Mouse (Mus musculus): Measurements from ENCODE around the gene Pus7l.

Gene Pus7l

DNA sequence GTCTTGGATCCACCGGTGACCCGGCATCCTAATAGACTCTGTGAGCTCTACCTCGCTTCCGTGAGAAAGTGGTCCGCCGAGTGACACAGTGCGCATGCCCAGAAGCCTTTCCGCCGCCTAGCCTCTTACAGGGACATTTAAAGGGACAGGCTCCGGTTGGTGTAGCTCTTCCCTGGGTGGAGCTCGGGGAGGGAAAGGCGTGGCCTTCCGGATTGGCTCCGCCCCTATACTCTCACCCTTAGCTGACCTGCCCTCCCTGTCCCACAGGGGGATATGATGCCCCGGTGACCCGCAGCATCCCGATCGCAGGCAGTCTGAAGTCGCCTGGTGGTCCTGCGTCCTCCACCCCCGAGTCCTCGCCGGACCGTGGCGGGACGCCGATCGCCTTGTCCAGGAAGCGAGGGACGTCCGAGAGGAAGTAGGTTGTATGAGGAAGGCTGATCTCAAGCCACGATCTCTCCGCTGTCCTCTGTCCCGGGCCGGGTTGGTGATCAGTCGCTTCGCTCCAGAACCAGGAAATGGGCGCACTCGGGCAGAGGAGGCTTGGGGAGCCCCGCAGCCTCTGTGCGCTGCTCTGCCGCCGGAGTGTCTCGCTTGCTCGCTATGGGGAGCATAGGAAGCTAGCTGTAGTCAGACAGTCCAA lies at the start of gene Pus7l, which contains the start of gene Irak4:
Gene Pus7l (minus strand): TSS at position 139 of the 643 bp plus-strand sequence.
Gene Irak4 (plus strand): TSS at position 235 of the 643 bp plus-strand sequence.
- peak; percentile 92 for DNase-seq

DNA sequence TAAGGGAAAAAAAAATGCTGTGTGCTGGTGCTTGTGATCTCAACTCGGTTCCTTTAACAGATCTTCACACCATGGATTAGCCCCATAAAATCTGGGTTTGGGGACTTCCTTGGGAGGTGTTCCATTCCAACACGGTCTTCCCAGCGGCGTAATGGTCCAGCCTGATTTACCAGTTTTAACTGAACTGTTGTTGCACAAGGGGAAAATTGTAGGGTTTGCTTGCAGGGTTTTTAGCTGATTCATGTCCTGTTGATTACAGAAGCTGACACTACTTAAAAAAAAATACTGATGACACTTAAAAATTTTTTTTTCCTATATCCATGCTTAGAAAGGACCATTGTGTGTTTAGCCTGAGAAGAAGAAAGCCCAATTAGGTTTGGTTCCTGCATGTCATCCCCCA lies 48.0 kb upstream of the Pus7l start:
- DNase-seq = no peak

DNA sequence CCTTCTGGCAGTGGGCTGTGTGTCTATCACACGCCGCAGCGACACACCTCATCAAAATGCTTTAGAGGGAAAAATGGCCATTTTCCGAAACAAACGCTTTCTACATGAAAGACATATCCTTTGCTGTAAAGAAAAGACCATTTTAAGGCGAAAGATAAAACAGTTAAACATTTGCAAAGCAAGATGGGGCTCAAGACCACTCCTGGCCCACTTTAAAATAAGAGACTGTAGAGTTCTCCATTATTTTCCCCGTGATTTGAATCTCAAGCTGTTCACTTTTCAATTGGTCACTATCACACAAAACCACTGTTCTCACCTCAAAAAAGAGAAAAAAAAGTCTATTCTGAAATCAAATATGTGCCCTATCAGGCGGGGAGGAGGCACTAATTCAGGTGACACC lies 46.7 kb upstream of the Pus7l start:
- no peak for DNase-seq

DNA sequence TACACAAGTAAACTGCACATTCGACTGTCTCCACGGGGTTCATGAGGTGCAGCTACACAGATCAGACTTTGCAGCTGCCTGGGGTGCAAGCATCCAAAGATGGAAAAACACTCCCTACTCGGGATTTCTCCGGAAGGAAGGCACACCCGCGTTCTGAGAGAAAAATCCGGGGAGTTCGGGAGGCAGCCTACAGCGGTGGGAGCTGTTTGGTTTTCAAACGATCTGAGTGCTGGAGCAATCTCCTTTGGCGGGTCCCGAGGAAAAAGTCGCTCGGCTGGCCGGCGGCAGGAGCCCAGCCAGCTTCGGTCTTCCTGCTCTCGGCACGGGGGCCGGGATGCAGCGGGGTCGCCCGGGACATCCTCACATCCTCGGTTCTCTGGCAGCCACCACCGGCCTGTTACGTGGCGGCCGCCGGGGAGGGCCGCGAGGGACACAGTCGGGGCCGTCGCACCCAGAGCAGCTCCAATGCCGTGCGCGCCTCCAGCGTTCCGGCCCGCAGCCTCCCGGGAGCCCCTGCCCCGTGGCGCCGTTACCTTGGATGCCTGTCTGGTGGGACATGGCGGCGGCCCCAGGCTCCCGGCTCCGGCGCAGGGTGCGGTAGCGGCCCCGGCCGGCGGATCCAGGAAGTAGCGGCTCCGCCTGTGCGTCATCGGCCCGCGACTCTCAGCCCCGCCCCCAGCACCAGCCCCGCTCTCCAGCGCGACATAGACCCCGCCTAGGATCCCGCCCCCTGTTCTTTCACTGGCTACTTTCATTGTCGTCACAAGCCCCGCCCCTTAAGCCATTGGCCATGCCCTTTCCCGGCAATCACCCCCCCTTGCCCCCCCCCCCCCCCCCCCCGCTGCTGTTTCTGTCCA lies 46.1 kb upstream of the Pus7l start, which contains the start of gene Twf1:
Gene Twf1 (minus strand): TSS at position 671 of the 857 bp plus-strand sequence.
- DNase-seq = peak; percentile 99

DNA sequence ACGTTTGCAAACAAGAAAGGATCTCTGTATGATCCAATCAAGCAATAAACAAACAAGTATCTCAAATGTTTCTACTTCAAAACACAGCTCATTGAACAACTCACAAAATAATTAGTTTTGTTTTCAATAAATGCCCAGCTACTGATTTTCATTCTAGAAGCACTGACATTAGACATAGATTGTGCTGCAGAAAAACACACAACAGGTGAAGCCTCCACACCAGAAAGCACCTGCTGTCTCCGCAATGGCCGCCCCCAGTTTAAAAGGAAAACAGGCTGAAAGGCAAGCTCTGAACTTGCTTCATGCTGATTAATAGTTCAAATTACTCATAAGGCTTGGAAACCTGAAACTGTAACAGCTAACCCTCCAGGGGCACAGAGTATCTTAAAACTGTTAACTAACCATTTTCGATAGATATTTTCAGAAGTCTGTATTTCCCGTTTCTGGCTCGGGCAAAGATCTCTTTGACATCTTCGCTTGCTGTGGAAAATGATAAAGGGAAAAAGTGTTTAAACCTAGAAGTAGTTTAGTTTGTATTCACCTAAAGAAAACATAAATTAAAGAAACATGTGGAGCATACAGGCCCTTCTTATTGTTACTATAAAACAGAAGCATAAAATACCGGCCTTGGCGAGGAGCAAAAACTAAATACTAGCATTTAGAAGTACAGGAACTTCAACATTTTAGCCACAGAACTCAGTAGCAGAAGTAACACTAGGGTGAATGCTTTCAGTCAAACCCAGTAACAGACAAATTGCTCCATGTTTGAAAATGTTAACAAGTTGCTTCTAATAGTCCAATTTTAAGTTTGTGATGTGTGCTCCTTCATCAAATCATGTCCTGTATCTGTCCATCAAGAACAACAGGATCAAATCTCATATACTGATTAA lies 44.7 kb upstream of the Pus7l start:
- no peak for DNase-seq

DNA sequence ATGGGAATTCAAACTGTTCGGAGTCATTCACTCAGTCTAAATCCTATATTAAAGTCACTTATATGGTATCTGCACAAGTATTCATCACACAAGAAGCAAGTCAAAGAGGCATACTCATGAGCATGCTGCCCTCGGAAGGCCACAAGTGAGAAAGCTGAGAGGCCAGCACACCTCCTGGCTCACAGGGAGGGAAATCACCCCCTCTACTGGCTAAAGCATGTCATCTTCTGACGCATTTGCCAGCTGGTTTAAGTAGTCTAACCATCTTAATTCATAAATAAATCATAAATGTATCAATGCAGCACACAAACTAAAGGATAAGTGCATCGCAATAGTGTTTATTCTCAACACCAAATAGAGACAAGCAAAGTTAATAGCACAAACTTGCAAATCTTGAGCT lies 41.4 kb upstream of the Pus7l start:
- DNase-seq = no peak

DNA sequence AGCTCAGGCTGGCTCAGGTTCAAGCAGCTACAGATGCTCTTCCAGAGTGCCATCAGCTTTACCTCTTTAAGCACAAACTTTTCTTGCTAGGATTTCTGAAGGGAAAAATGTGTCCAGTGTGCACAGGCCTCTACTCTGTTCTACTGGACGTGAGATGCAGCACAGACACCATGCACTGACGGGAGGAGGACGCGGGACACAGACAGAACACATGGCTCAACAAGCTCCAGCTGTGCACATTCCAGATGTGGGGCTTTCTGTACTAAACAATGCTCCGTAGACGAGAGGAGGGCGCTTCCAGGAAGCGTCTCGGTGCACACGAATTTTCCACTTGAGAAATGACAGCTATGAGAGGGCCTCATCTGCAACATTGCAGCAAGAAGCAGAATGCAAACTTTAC lies 39.8 kb upstream of the Pus7l start:
- no peak for DNase-seq

DNA sequence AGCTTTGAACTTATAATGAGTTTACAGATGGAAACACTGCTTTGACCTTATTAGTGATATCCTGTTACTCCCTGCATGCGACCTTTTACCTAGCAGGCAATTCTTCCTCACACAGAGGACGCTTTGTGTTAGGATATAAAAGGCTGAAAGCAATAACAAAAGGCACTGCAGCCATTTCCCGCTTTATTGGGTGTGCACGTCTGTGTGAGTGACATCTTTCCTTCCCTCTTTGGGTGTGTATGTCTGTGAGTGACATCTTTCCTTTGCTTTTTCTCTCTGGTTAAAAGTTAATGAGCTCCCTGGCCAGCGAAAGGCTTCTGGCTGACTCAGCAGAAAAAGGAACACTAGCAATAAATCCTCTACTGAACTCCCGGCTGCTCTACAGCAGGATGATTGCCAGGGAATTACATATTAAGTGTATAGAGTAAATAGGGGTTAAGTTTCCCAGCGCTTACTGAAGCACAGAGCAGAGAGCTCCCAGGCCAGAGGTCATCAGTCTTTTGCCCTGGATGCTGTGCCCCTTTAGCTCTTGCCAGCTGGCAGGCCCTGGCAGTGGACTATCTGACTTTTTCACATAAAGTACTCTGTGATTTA lies 38.8 kb upstream of the Pus7l start:
- DNase-seq = no peak

DNA sequence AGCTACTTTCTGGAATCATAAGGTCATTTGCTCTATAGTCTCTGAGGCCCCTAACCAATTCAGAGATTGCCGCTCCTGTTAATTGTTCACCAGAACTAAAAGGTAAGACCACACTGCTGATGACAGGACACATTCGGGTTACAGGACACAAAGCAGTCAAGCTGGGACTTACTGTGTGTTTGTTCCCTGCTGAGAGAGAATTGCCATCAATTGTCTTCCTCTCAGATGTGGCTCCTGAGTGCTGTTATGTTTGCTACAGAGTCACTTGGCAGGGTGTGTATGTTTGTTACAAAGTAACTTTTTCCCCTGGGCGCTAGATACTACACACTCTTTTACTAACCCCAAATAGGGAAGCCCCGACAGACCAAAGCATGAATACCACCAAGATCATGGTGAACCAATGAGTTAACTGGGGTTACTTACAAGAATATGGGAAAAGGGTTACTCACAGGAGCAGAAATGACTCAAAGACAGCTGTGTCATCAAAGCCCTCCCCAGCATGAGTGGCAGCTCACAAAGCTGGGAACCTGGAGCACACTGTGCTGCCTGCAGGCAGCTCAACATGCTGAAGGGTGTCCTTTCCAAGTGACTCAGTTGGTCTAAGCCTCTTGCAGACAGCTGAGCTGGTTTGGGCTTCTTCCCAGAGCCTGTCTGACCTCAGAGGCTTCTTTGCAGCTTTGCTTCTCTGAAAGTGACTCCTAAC lies 31.4 kb upstream of the Pus7l start:
- DNase-seq = no peak

DNA sequence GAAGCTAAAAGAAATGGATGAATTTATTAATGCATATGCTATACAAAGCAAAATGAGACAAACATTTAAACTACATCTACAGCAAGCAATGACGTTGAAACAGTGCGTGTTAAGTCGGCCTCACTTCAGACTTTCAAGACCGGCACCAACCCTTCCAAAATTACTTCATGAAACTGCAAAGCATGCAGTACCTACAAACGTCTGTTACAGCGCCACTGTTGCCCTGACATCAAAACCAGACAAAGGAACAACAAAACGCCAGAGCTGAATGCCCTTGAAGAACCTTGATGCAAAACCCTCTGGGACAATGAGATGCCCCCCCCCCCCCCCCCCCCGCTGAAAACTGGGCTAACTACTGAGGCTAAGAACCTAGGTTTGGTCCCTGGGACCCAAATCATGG lies 29.4 kb upstream of the Pus7l start:
- DNase-seq = no peak

DNA sequence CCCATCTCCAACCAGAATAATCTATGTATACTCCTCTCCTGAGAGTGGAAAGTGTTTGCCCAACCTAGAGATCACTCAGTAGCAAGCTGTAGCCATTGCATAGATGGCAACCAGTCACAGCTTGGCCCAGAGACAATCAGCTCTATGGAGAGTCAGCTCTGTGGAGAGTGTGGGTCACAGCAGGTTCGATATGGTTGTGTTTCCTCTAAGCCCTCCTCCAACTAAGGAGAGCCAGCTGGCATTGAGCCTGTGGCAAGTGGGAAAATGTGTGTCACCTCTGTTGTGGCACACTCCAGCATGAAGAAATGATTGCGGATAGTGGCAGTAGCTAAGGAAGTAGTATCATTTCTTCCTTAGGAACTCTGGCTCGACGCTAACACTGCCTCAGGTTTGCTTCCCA lies 28.2 kb upstream of the Pus7l start:
- no peak for DNase-seq

DNA sequence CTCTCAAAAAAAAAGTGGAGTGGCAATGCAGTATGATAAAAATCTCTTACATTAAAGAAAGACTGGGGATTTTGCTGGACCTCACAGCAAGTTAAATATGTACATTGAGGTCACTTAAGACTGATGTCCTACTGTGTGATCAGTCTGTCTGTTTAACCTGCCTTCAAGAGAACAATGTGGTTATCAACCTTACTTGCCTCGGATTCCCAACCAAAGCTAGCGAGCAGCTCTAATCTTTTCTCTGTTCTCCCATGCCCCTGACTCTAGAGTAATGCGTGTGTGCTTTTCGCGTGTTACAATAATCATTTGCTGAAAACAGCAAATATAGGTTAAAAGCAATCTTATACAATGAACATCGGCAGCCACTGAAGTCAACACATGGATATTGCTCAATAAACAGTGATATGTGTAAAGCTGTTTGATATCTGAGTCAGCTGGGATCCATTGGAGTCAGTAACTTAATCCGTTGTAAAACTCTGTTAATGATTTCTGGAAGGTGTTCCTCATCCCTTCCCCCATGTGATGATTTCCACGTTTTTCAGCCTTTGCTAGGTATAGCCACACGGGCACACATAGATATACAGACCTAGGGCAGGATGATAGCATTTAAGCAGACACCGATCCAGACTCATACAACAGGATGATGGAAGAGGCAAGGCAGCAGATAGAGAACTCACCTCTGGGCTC lies 25.3 kb upstream of the Pus7l start:
- no peak for DNase-seq

DNA sequence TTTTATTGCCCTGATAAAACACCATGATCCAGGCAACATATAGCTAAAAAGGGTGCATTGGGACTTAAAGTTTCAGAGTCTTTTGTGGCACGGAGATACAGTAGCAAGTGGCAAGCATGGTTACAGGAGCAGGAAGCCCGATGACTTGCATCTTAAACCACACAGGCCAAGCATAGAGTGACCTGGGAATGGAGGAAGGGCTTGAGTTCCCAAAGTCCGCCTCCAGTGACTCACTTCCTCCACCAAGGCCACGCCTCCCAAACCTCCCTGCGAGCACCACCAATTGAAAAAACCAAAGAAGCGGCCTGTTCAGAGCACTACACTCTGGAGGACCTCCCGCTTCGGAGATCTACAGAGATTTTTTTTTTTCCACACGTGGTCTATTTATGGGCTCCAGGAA lies 22.5 kb upstream of the Pus7l start:
- DNase-seq = no peak

DNA sequence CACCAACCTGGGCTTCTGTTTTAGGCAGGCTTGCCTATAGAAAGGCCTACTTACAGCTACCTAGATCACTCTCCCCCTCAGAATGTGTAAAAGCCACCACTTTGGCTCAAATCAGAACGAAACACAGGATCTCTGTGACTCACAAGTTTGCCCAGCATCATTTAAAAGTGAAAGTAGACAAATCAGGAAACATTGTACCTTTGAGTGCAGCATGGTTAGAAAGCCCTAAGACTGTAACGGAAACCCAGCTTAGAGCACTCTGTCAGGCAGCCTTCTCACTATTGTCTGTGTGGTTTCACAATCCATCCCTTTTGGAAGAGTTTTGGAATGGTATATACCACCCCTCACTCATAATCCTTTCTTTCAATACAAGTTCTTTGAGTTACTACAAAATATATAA lies 21.6 kb upstream of the Pus7l start:
- no peak for DNase-seq

DNA sequence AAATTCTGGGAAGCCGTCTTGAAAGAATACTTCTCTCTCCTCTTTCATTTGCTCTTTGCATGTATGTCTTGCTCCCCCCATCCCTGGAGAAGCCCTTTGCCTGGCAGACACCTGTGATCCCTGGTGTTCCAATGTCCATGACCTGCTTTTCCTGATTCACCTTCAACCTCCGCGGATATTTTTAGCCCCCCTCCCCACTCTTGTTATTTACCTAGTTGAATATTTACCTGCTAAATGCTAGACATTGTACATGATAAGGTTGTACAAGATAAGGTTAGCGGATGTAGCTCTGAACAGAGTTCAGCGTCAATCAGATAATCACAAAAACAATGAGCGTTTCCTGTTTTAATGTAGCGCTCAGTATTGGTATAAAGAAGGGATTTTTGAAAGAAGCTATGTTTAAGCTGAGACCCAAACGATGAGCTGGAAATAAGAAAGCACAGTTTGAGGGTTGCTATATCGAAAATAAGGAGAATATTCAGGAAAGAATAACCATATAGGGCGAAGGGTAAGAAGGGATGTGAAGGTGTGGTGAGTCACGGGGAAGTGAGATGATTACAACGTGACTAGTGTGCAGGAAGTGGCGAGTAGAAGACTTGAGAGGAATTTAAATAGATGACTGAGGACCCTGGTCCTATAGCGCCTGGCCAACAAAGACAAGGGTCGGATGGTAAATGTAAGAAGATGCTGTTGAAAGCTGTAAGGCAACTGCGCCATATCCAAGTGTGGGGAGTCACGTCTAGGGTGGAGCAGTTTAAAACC lies 15.7 kb upstream of the Pus7l start:
- DNase-seq = no peak

DNA sequence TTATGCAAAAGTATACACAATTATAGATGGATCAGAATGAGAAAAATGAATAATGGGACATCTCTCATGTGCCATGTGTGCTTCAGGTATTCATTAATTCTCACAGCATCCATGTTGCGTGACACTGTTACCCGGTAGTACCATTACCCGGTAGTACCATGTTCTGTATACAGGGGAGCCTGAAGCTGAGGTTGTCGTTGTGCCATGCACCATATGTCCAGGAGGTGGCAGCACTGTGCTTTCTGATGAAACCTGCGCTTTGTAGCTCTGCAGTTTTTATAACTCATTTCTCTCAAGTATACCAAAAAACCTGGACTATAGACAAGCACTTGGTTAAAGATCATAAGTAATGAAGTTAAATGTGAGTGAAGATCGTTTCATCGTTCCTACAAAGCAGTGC lies 14.1 kb upstream of the Pus7l start:
- peak; percentile 94 for DNase-seq

DNA sequence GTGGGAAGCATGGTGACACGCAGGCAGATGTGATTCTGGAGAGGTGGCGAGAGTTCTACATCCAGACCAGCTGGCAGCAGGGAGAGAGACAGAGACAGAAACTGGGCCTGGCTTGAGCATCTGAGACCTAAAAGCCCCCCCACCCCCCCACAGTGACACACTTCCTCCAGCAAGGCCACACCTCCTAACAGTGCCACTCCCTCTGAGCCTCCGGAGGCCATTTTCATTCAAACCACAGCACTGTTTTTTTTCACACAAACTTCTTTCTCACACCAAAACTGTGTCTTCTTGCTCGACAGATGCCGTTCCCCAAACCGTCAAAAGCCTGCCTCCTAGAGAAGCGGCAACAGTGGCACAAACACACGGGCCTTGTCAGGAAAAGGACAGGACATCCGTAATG lies 10.2 kb upstream of the Pus7l start:
- DNase-seq = no peak

DNA sequence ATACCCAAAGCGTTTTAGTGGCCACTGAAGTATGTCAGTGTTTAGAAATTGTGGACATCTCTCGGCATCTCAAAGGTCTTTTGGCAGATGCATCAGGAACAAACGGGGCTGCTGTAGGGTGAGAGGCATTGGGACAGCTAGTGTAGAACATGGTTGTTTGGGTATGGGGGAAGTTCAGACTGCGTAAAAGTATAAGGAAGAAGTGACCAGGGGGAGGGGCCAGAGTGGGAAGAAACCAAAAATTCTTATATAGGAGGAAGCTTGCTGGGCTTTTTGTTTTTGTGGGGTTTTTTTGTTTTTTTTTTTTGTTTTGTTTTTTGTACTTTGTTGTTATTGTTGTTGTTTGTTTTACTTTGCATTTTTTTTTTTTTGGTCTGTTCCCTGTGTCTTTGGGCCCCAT lies 1.5 kb upstream of the Pus7l start:
- no peak for DNase-seq

DNA sequence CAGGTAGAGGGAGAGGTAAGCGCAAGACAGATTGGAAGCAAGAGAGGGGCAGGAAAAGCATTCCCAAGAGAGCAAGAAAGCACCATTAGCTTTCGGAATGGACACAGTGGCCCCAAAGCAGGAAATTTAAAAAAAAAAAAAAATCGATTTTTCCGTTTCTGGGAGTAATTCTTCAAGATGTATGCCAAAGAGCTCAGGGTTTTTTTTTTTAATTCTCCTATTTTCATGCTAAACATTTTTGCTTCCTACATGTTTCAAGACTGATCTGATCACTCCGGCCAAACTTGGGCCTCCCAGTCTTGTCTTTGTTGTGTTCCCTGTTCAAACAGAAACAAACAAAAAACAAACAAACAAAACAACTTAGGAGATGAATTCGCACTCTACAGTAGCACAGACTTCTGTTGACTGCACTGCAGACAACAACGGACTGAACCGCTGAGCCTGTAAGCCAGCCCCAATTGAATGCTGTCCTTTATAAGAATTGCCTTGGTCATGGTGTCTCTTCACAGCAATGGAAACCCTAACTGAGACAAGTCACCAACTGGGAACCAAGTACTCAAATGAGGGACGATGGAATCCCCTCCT lies 797 bp upstream of the Pus7l start:
- DNase-seq = no peak
